10 mouse cellular contexts compared by ENCODE assay signal in the genomic region with DNA sequence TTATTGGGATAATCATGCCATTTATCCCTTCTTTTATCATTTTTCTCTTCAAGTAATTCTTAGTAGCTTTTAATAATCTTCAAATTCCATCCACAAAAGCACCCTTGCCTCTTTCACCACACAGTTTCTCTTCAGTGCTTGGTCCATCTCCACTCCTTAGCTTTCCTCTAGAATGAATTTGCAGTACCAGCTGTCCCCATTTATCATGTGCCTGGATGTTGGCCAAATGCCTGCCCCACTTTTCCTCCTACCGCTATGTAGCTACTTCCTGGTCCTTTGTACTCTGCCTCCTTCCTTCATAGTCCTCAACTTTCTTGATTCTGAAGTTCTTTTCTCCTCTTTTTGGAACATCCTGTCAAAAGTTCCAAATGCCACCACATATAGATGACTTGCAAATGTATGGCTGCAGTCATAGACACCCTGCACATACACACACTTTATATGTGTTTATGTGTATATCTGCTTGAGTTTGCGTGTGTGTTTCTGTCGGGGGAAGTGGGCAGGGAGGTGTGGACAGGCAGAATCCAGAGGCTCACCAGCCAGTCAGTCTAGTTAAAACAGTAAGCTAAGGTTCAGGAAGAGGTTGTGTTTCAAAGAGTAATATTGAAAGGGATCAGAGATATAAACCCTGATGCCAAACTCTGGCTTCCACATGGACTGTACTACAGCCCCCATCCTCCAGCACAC.
A peak's percentile ranks its signal among the peaks of the same experiment; 100 is the strongest.
DNase-seq lines count a peak whose midpoint lies in the region; ATAC-seq lines count a peak whose summit lies in the region.
"Had no signal": no experiment of that assay in that cellular context is flagged by ENCODE, and none has a peak within 500 bp of the region (broad histone marks: within the 10 kb centered on the region; RNA-seq: fewer than 3 reads in every experiment).

No protein-coding gene starts in this region.

- WGBS in lung, embryonic 16.5 days = 23% methylated on average over 3 of the region's 3 CpGs
- 64% methylated on average over 3 of the region's 3 CpGs for WGBS in forebrain, embryonic 16.5 days

- H3K27me3 ChIP-seq in lung, embryonic 16.5 days (ENCODE audit: control insufficient read depth, insufficient read depth, low read depth, low read length) = no peaks in the 10 kb centered on the region
- H3K27me3 ChIP-seq in forebrain, embryonic 16.5 days (replicated peaks; ENCODE audit: control insufficient read depth, insufficient read depth, low read length) = no peaks in the 10 kb centered on the region
- H3K27me3 ChIP-seq: embryonic facial prominence, embryonic 13.5 days; stomach, embryonic 15.5 days had no signal

- H3K4me3 ChIP-seq in lung, embryonic 16.5 days (ENCODE audit: low read length) = no peak overlapping the region
- no peak overlapping the region for H3K4me3 ChIP-seq in forebrain, embryonic 16.5 days (replicated peaks; ENCODE audit: low read length)
- H3K4me3 ChIP-seq: embryonic facial prominence, embryonic 13.5 days; stomach, embryonic 15.5 days had no signal

- H3K4me2 ChIP-seq in lung, embryonic 16.5 days (ENCODE audit: low read depth, low read length) = no peak overlapping the region
- no peak overlapping the region for H3K4me2 ChIP-seq in forebrain, embryonic 16.5 days (ENCODE audit: low read length)
- H3K4me2 ChIP-seq: embryonic facial prominence, embryonic 13.5 days; stomach, embryonic 15.5 days had no signal

- H3K9ac ChIP-seq in lung, embryonic 16.5 days (ENCODE audit: low read length) = no peak overlapping the region
- H3K9ac ChIP-seq in forebrain, embryonic 16.5 days (replicated peaks; ENCODE audit: low read depth, low read length) = no peak overlapping the region
- H3K9ac ChIP-seq: embryonic facial prominence, embryonic 13.5 days; stomach, embryonic 15.5 days had no signal

- H3K4me1 ChIP-seq in lung, embryonic 16.5 days (replicated peaks; ENCODE audit: control insufficient read depth, insufficient read depth, low read length) = peaks cover 5% of the 10 kb centered on the region; the same call in 1 of the 2 replicates
- peaks cover 10% of the 10 kb centered on the region for H3K4me1 ChIP-seq in forebrain, embryonic 16.5 days (replicated peaks; ENCODE audit: control insufficient read depth, insufficient read depth, low read length)
- H3K4me1 ChIP-seq: embryonic facial prominence, embryonic 13.5 days; stomach, embryonic 15.5 days had no signal

- H3K27ac ChIP-seq in lung, embryonic 16.5 days (ENCODE audit: low read length) = 0 out of 2 replicates have a peak overlapping the region, but pooled peaks have one; percentile 21
- H3K27ac ChIP-seq in forebrain, embryonic 16.5 days (ENCODE audit: low read length) = no peak overlapping the region
- H3K27ac ChIP-seq: embryonic facial prominence, embryonic 13.5 days; stomach, embryonic 15.5 days had no signal

- peak; percentile 14 for DNase-seq in kidney, adult 9 months
- no peak for DNase-seq in kidney, adult 18-20 months
- DNase-seq in adrenal gland, adult 18-20 months (ENCODE audit: low spot score in 2 of 2) = peak; percentile 8 to 27
- DNase-seq in heart, adult 9 months (ENCODE audit: low spot score in 2 of 2) = no peak

- ATAC-seq in common myeloid progenitor, adult 5-6 weeks (replicated peaks; ENCODE audit: low read depth, poor library complexity, severe bottlenecking) = peak; percentile 89
- ATAC-seq in lung, embryonic 16.5 days (ENCODE audit: low read depth) = peak; percentile 61
- ATAC-seq in forebrain, embryonic 16.5 days = no peak
- no peak for ATAC-seq in erythroid progenitor cell, adult 5-6 weeks (replicated peaks; ENCODE audit: low FRiP score, poor library complexity, severe bottlenecking)

- H3K36me3 ChIP-seq in lung, embryonic 16.5 days (ENCODE audit: control insufficient read depth, insufficient read depth, low read length) = no peaks in the 10 kb centered on the region
- H3K36me3 ChIP-seq in forebrain, embryonic 16.5 days (ENCODE audit: control insufficient read depth, insufficient read depth) = no peaks in the 10 kb centered on the region
- H3K36me3 ChIP-seq: embryonic facial prominence, embryonic 13.5 days; stomach, embryonic 15.5 days had no signal

- no peaks in the 10 kb centered on the region for H3K9me3 ChIP-seq in lung, embryonic 16.5 days (ENCODE audit: control insufficient read depth, low read length)
- H3K9me3 ChIP-seq in forebrain, embryonic 16.5 days (ENCODE audit: control insufficient read depth, low read length) = no peaks in the 10 kb centered on the region
- H3K9me3 ChIP-seq: embryonic facial prominence, embryonic 13.5 days; stomach, embryonic 15.5 days had no signal

Comparison
In these comparisons a context has a peak if more than half of its experiments do, and no peak if none do; other contexts are left out.
1. DNase-seq: peak in kidney, adult 9 months (single experiment) and adrenal gland, adult 18-20 months (2 of 2); none in kidney, adult 18-20 months (single experiment) and heart, adult 9 months (0 of 2).
2. ATAC-seq: peak in common myeloid progenitor, adult 5-6 weeks (single experiment) and lung, embryonic 16.5 days (single experiment); none in forebrain, embryonic 16.5 days (single experiment) and erythroid progenitor cell, adult 5-6 weeks (single experiment).